Mouse (Mus musculus) midbrain, embryonic 12.5 days (tissue): Measurements from ENCODE around the gene Olfr1448. TPM values are rescaled to one million over a fixed set of nuclear protein-coding genes. Genes with fewer than 3 reads are reported as not detected.
"Not testable (repeated sequence)": the region's sequence is repeated elsewhere in the genome, so short reads cannot be mapped to it uniquely, and the experiment has no call there.

ENCODE experiments used
- ATAC-seq: fragments of 200-750 bp; cut with Nextera tagmentation; 2 replicates; pipeline ENCODE4 v1.8.0; 2017; ENCODE audit warnings: low read depth, moderate TSS enrichment, moderate library complexity; ENCODE audit not compliant: low FRiP score
- H3K27ac ChIP-seq: fragments of 300-500 bp; sonication (generic); replicated peaks from 2 replicates; pipeline ENCODE4 v1.5.1; 2016; ENCODE audit warnings: mild to moderate bottlenecking
- H3K27me3 ChIP-seq: fragments of 300-500 bp; sonication (generic); 2 replicates; pipeline ENCODE4 v1.6.1; 2016; ENCODE audit warnings: mild to moderate bottlenecking
- H3K36me3 ChIP-seq: fragments of 300-500 bp; sonication (generic); 2 replicates; pipeline ENCODE4 v1.6.1; 2016
- H3K4me1 ChIP-seq: fragments of 300-500 bp; sonication (generic); 2 replicates; pipeline ENCODE4 v1.6.1; 2016
- H3K4me2 ChIP-seq: fragments of 300-500 bp; sonication (generic); replicated peaks from 2 replicates; pipeline ENCODE4 v1.6.1; 2016; ENCODE audit warnings: mild to moderate bottlenecking, moderate library complexity
- H3K4me3 ChIP-seq: fragments of 300-500 bp; sonication (generic); 2 replicates; pipeline ENCODE4 v1.5.1; 2016; ENCODE audit warnings: mild to moderate bottlenecking
- H3K9ac ChIP-seq: fragments of 300-500 bp; sonication (generic); replicated peaks from 2 replicates; pipeline ENCODE4 v1.6.1; 2016; ENCODE audit warnings: mild to moderate bottlenecking, moderate library complexity
- H3K9me3 ChIP-seq: fragments of 300-500 bp; sonication (generic); 2 replicates; pipeline ENCODE4 v1.6.1; 2016; ENCODE audit warnings: mild to moderate bottlenecking
- WGBS: fragments of 180-500 bp; shearing (Covaris S2); methylation state at CpG from one replicate; pipeline ENCODE4 v1.1.7; 2016; 5-methylcytosine and 5-hydroxymethylcytosine counted together
- polyA plus RNA-seq: library from polyadenylated mRNA; unstranded; fragments of >200 nt; fragmentation: Nextera tagmentation; extraction: Ambion mirVana; gene quantifications from 2 replicates; pipeline ENCODE4 v1.2.1, GENCODE M21; 2016

Gene Olfr1448
- polyA plus RNA-seq: not detected in 2 replicates

GRCm38 (mm10) chr19:12924319-12924718, at the start of gene Olfr1448:
TSS of gene Olfr1448 (minus strand) at chr19:12924419.
- H3K36me3 ChIP-seq: no peaks in the 10 kb centered on the region
- H3K27ac ChIP-seq: no peak within 1 kb of the TSS
- H3K4me1 ChIP-seq: no peaks in the 10 kb centered on the region
- 63% methylated on average over 1 of the region's 1 CpGs for WGBS
- no peak for ATAC-seq
- no peaks in the 10 kb centered on the region for H3K27me3 ChIP-seq
- H3K9ac ChIP-seq: no peak within 1 kb of the TSS
- no peak within 1 kb of the TSS for H3K4me2 ChIP-seq
- no peaks in the 10 kb centered on the region for H3K9me3 ChIP-seq
- H3K4me3 ChIP-seq: no peak within 1 kb of the TSS

DNA sequence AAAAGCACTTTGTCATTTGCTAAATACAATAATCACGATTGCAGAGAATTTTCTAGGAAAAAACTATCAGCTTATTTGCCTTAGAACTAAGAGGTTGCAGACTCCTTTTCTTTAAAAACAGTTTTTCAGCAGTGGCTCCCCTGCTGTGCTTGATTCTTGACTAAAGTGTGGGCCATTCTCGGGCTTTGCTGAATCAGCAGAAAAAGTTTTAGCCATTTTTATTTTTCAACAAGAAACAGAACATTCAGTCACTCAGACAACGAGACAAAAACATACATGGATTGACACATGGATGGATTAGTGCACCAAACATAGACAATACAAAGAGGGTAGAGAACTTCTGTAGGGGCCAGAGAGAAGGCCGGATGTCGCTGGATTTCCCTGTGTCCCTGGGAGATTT, 45.9 kb upstream of the Olfr1448 start:
- H3K4me2 ChIP-seq, H3K9ac ChIP-seq, H3K27ac ChIP-seq, H3K4me3 ChIP-seq, ATAC-seq, H3K27me3 ChIP-seq, H3K4me1 ChIP-seq, H3K36me3 ChIP-seq: not testable (repeated sequence)
- 83% methylated on average over 5 of the region's 5 CpGs for WGBS
- H3K9me3 ChIP-seq: peaks cover 22% of the 10 kb centered on the region

- Histone ChIP-seq H3K4me1 (no peaks in the 10 kb centered on the region), H3K9ac (no peak within 1 kb of the TSS), H3K27me3 (no peaks in the 10 kb centered on the region), H3K4me3 (no peak within 1 kb of the TSS), H3K36me3 (no peaks in the 10 kb centered on the region), H3K9me3 (peaks cover 11% of the 10 kb centered on the region; the same call in 1 of the 2 replicates), H3K4me2 (no peak within 1 kb of the TSS), H3K27ac (no peak within 1 kb of the TSS)
- 96% methylated on average over 1 of the region's 1 CpGs for WGBS
- no peak for ATAC-seq
Observed at GRCm38 (mm10) chr19:12949958-12950357, 25.7 kb upstream of the Olfr1448 start, which contains the start of gene Olfr1450. TSS of gene Olfr1450 (plus strand) at chr19:12950258.

GRCm38 (mm10) chr19:12930540-12930939, 6.3 kb upstream of the Olfr1448 start, which contains the start of gene Olfr1449:
TSS of gene Olfr1449 (plus strand) at chr19:12930840.
- Histone ChIP-seq H3K9ac (no peak within 1 kb of the TSS), H3K4me3 (no peak within 1 kb of the TSS), H3K4me1 (no peaks in the 10 kb centered on the region), H3K9me3 (peaks cover 13% of the 10 kb centered on the region; the same call in 1 of the 2 replicates), H3K27ac (no peak within 1 kb of the TSS), H3K4me2 (no peak within 1 kb of the TSS), H3K27me3 (no peaks in the 10 kb centered on the region), H3K36me3 (no peaks in the 10 kb centered on the region)
- ATAC-seq: no peak

DNA sequence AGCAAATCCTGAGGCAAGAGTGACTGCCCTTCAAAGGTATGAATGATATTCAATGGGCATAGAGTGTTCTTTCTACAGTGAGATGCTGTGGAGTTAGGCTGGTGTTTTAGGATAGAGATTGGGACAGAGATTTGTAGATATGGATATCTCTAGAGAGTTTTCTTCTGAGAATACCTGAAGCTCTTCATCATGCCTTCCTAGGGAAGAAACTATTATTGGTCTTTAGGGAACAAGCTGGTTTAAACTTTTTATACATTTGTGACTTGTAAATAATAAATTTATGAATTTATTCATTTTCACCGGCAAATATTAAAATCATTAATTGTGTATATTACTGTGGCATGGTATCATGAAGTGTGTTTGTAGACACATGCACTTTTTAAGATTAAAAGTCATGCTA, 20.6 kb downstream of the Olfr1448 start, which contains the start of gene Olfr1447:
TSS of gene Olfr1447 (minus strand) at position 101 of the 400 bp plus-strand sequence.
- no peaks in the 10 kb centered on the region for H3K4me1 ChIP-seq
- no peak within 1 kb of the TSS for H3K9ac ChIP-seq
- 0 out of 2 replicates have a peak, but pooled peaks cover 3% of the 10 kb centered on the region for H3K9me3 ChIP-seq
- no peaks in the 10 kb centered on the region for H3K36me3 ChIP-seq
- H3K4me3 ChIP-seq: no peak within 1 kb of the TSS
- no peak for ATAC-seq
- WGBS: 96% methylated on average over 1 of the region's 1 CpGs
- no peaks in the 10 kb centered on the region for H3K27me3 ChIP-seq
- H3K4me2 ChIP-seq: no peak within 1 kb of the TSS
- H3K27ac ChIP-seq: no peak within 1 kb of the TSS

- Histone ChIP-seq H3K27me3 (no peaks in the 10 kb centered on the region), H3K4me2 (no peak within 1 kb of the TSS), H3K9ac (no peak within 1 kb of the TSS), H3K4me1 (no peaks in the 10 kb centered on the region), H3K36me3 (no peaks in the 10 kb centered on the region), H3K27ac (no peak within 1 kb of the TSS), H3K9me3 (0 out of 2 replicates have a peak, but pooled peaks cover 3% of the 10 kb centered on the region), H3K4me3 (no peak within 1 kb of the TSS)
- ATAC-seq: no peak
- WGBS: 74% methylated on average over 1 of the region's 1 CpGs
Observed at GRCm38 (mm10) chr19:12893424-12893823, 30.8 kb downstream of the Olfr1448 start, which contains the start of gene Olfr1446. TSS of gene Olfr1446 (minus strand) at chr19:12893524.

- WGBS: 85% methylated on average over 2 of the region's 2 CpGs
Observed at GRCm38 (mm10) chr19:12883555-12883954, 40.7 kb downstream of the Olfr1448 start, which contains the start of gene Olfr1445. TSS of gene Olfr1445 (plus strand) at chr19:12883855.

More at GRCm38 (mm10) chr19:12883555-12883954, 40.7 kb downstream of the Olfr1448 start, which contains the start of gene Olfr1445:
- Histone ChIP-seq H3K36me3 (no peaks in the 10 kb centered on the region), H3K9ac (no peak within 1 kb of the TSS), H3K4me2 (no peak within 1 kb of the TSS), H3K4me3 (no peak within 1 kb of the TSS), H3K27me3 (no peaks in the 10 kb centered on the region), H3K9me3 (no peaks in the 10 kb centered on the region), H3K4me1 (no peaks in the 10 kb centered on the region), H3K27ac (no peak within 1 kb of the TSS)
- no peak for ATAC-seq

Other genes with a start within 250 kb of the Olfr1448 start
- not detected in 2 replicates for gene Olfr1443, start 246.3 kb downstream of the Olfr1448 start, polyA plus RNA-seq
- not detected in 2 replicates for gene Keg1, start 228.6 kb downstream of the Olfr1448 start, polyA plus RNA-seq
- 1.6 TPM in 2 replicates for gene Cntf, start 158.8 kb downstream of the Olfr1448 start, polyA plus RNA-seq
- 22.1 and 22.7 TPM in 2 replicates for gene Zfp91, start 128.3 kb downstream of the Olfr1448 start, polyA plus RNA-seq
- gene Lpxn, start 128.2 kb downstream of the Olfr1448 start, polyA plus RNA-seq: 1.3 and 1.8 TPM in 2 replicates
- not detected in 2 replicates for gene Gm5244, start 77.7 kb downstream of the Olfr1448 start, polyA plus RNA-seq
- not detected in 2 replicates for gene Olfr1444, start 67.1 kb downstream of the Olfr1448 start, polyA plus RNA-seq
- not detected in 2 replicates for gene Olfr1445, start 40.6 kb downstream of the Olfr1448 start, polyA plus RNA-seq
- gene Olfr1446, start 30.9 kb downstream of the Olfr1448 start, polyA plus RNA-seq: not detected in 2 replicates
- not detected in 2 replicates for gene Olfr1447, start 20.7 kb downstream of the Olfr1448 start, polyA plus RNA-seq
- not detected in 2 replicates for gene Olfr1449, start 6.4 kb upstream of the Olfr1448 start, polyA plus RNA-seq
- gene Olfr1450, start 25.8 kb upstream of the Olfr1448 start, polyA plus RNA-seq: not detected in 2 replicates
- gene Olfr1451, start 70.6 kb upstream of the Olfr1448 start, polyA plus RNA-seq: not detected in 2 replicates
- gene Olfr1453, start 103.9 kb upstream of the Olfr1448 start, polyA plus RNA-seq: not detected in 2 replicates
- gene Olfr1454, start 136.2 kb upstream of the Olfr1448 start, polyA plus RNA-seq: not detected in 2 replicates
- gene Olfr1457, start 173.5 kb upstream of the Olfr1448 start, polyA plus RNA-seq: not detected in 2 replicates
- gene Olfr1458, start 182.4 kb upstream of the Olfr1448 start, polyA plus RNA-seq: not detected in 2 replicates
- not detected in 2 replicates for gene Olfr1459, start 225.1 kb upstream of the Olfr1448 start, polyA plus RNA-seq
- gene Olfr1461, start 238.6 kb upstream of the Olfr1448 start, polyA plus RNA-seq: not detected in 2 replicates